Mouse (Mus musculus): ENCODE data around the gene Tnfrsf25. TPM values are rescaled to one million over a fixed set of nuclear protein-coding genes. Genes with fewer than 3 reads are reported as not detected.

Gene Tnfrsf25
- polyA plus RNA-seq, 1 experiment from 2014 or later: 0.50 TPM

DNA sequence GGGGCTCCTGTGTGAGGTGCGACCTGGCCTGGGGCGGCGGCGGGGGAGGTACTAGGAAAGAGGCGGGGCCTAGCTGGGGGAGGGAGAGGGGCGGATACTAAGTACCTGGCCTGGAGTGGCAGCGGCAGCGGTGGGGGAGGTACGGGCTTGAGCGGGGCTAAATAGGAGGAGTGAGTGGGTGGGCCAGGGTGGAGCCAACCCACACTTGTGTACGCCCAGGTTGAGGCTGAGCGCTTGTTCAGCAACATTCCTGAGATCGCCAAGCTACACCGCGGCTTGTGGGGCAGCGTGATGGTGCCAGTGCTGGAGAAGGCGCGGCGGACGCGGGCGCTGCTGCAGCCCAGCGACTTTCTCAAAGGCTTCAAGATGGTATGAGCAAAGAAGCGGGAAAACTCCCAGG is 8.2 kb upstream of the Tnfrsf25 start:
- H3K36me3 ChIP-seq (replicated peaks): peaks cover 77% of the 10 kb centered on the region
- H3K4me1 ChIP-seq (replicated peaks): peaks cover 52% of the 10 kb centered on the region
- H3K27ac ChIP-seq (replicated peaks): peak overlapping the region; percentile 89
- peak; percentile 70 for ATAC-seq (ENCODE audit: insufficient read depth)
- WGBS (ENCODE audit: insufficient replicate concordance): 62% methylated on average over 24 of the region's 24 CpGs
- H3K9ac ChIP-seq: peak overlapping the region; percentile 47; the same call in 1 of the 2 replicates
- H3K4me2 ChIP-seq: peak overlapping the region; percentile 85
- no peaks in the 10 kb centered on the region for H3K9me3 ChIP-seq (replicated peaks)
- peak overlapping the region; percentile 54 for H3K4me3 ChIP-seq (replicated peaks)
- no peaks in the 10 kb centered on the region for H3K27me3 ChIP-seq

DNA sequence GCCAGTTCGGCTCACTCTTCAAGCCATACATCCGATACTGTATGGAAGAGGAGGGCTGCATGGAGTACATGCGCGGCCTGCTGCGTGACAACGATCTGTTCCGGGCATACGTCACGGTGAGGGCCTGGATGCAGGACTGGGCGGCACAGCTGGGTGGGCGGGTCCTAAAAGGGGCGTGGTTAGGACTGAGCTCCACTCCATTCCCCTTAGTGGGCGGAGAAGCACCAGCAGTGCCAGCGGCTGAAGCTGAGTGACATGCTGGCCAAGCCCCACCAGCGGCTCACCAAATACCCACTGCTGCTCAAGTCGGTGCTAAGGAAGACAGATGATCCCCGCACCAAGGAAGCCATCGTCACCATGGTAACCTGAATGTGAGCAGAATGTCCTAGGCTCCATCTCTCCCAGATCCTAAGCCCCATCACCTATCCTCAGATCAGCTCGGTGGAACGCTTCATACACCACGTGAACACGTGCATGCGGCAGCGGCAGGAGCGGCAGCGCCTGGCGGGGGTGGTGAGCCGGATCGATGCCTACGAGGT is 7.7 kb upstream of the Tnfrsf25 start:
- H3K27ac ChIP-seq (replicated peaks): peak overlapping the region; percentile 89
- H3K4me1 ChIP-seq (replicated peaks): peaks cover 52% of the 10 kb centered on the region
- 60% methylated on average over 30 of the region's 30 CpGs for WGBS (ENCODE audit: insufficient replicate concordance)
- H3K4me3 ChIP-seq (replicated peaks): peak overlapping the region; percentile 54
- H3K9ac ChIP-seq: peak overlapping the region; percentile 47; the same call in 1 of the 2 replicates
- H3K9me3 ChIP-seq (replicated peaks): no peaks in the 10 kb centered on the region
- peaks cover 77% of the 10 kb centered on the region for H3K36me3 ChIP-seq (replicated peaks)
- H3K4me2 ChIP-seq: peak overlapping the region; percentile 85
- H3K27me3 ChIP-seq: no peaks in the 10 kb centered on the region
- ATAC-seq (ENCODE audit: insufficient read depth): peak; percentile 86

DNA sequence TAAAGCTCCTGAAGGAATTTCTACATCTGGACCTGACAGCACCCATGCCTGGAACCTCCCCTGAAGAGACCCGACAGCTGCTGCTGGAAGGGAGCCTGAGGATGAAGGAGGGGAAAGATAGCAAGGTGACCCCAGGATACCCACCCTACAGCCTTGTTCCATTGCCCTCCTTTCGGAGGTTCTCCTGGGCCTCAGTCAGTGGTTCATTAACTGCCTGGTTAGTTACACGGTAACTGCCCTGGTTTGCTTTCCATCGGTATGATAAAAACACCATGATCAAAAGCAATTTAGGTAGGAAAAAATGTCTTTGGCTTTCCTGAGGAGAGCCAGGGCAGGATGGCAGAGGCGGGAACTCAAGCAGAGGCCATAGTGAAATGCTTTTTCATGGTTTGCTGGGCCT is 7.1 kb upstream of the Tnfrsf25 start:
- H3K4me1 ChIP-seq (replicated peaks): peaks cover 52% of the 10 kb centered on the region
- ATAC-seq (ENCODE audit: insufficient read depth): no peak
- 0 out of 2 replicates have a peak, but pooled peaks cover 1% of the 10 kb centered on the region for H3K27me3 ChIP-seq
- H3K27ac ChIP-seq (replicated peaks): peak overlapping the region; percentile 62; the same call in 1 of the 2 replicates
- H3K36me3 ChIP-seq (replicated peaks): peaks cover 76% of the 10 kb centered on the region
- peak overlapping the region; percentile 54; the same call in 1 of the 2 replicates for H3K4me3 ChIP-seq (replicated peaks)
- no peak overlapping the region for H3K9ac ChIP-seq
- WGBS (ENCODE audit: insufficient replicate concordance): 89% methylated on average over 5 of the region's 5 CpGs
- peak overlapping the region; percentile 85 for H3K4me2 ChIP-seq
- H3K9me3 ChIP-seq (replicated peaks): no peaks in the 10 kb centered on the region

DNA sequence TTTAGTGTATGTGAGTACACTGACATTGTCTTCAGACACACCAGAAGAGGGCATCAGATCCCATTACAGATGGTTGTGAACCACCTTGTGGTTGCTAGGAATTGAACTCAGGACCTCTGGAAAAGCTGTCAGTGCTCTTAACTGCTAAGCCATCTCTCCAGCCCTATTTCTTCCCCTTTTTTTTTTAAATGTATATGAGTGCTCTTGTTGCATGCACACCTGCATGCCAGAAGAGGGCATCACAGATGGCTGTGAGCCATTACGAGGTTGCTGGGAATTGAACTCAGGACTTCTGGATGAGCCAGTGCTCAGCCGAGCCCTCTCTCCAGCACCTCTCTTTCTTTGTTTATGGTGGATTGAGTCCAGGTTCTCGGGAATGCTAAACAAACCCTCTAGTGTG is 6.2 kb upstream of the Tnfrsf25 start:
- H3K9me3 ChIP-seq (replicated peaks): no peaks in the 10 kb centered on the region
- 80% methylated on average over 3 of the region's 3 CpGs for WGBS (ENCODE audit: insufficient replicate concordance)
- no peak overlapping the region for H3K4me3 ChIP-seq (replicated peaks)
- peak overlapping the region; percentile 84 for H3K27ac ChIP-seq (replicated peaks)
- H3K4me2 ChIP-seq: no peak overlapping the region
- no peak overlapping the region for H3K9ac ChIP-seq
- H3K36me3 ChIP-seq (replicated peaks): peaks cover 73% of the 10 kb centered on the region
- peaks cover 52% of the 10 kb centered on the region for H3K4me1 ChIP-seq (replicated peaks)
- no peak for ATAC-seq (ENCODE audit: insufficient read depth)
- H3K27me3 ChIP-seq: peaks cover 10% of the 10 kb centered on the region

DNA sequence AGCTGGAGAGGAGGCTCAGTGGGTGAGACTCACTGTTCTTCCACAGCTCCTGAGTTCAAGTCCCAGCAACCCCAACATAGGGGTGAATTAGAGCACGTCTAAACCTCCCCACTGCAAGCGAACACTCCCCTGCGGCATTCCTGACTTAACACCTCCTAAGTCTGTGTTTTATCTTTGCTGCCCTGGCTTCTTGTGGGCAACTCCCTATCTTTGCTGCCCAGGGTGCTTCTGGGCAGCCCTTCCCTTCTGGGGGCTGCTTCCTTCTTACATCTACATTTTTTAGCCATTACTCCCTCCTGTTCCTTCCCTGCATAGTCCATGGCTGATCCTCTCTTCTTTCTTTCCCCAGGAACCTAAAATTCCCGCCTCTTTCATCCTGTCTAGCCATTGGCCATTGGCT is 5.0 kb upstream of the Tnfrsf25 start:
- H3K9ac ChIP-seq: peak overlapping the region; percentile 34
- ATAC-seq (ENCODE audit: insufficient read depth): peak; percentile 72
- no peak overlapping the region for H3K4me3 ChIP-seq (replicated peaks)
- 18% methylated on average over 4 of the region's 4 CpGs for WGBS (ENCODE audit: insufficient replicate concordance)
- H3K27ac ChIP-seq (replicated peaks): peak overlapping the region; percentile 84
- peak overlapping the region; percentile 58 for H3K4me2 ChIP-seq
- peaks cover 58% of the 10 kb centered on the region for H3K4me1 ChIP-seq (replicated peaks)
- H3K36me3 ChIP-seq (replicated peaks): peaks cover 73% of the 10 kb centered on the region
- no peaks in the 10 kb centered on the region for H3K9me3 ChIP-seq (replicated peaks)
- H3K27me3 ChIP-seq: peaks cover 21% of the 10 kb centered on the region

DNA sequence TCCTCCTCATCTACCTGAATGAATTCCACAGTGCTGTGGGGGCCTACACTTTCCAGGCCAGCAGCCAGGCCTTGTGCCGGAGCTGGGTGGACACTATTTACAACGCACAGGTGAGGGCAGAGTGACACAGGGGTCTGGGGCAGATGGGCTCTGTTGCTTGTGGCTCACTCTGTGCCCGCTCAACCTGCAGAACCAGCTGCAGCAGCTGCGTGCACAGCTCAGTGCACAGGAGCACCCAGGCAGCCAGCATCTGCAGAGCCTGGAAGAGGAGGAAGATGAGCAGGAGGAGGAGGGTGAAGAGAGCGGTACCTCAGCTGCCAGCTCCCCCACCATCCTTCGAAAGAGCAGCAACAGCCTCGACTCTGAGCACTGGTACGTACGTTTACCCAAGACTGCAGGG is 3.4 kb upstream of the Tnfrsf25 start:
- 83% methylated on average over 9 of the region's 9 CpGs for WGBS (ENCODE audit: insufficient replicate concordance)
- Histone ChIP-seq H3K4me2 (no peak overlapping the region), H3K4me1 (replicated peaks) (peaks cover 56% of the 10 kb centered on the region), H3K9ac (no peak overlapping the region), H3K9me3 (replicated peaks) (no peaks in the 10 kb centered on the region), H3K27me3 (peaks cover 38% of the 10 kb centered on the region), H3K36me3 (replicated peaks) (peaks cover 56% of the 10 kb centered on the region), H3K4me3 (replicated peaks) (no peak overlapping the region), H3K27ac (replicated peaks) (peak overlapping the region; percentile 10; the same call in 1 of the 2 replicates)
- ATAC-seq (ENCODE audit: insufficient read depth): no peak

DNA sequence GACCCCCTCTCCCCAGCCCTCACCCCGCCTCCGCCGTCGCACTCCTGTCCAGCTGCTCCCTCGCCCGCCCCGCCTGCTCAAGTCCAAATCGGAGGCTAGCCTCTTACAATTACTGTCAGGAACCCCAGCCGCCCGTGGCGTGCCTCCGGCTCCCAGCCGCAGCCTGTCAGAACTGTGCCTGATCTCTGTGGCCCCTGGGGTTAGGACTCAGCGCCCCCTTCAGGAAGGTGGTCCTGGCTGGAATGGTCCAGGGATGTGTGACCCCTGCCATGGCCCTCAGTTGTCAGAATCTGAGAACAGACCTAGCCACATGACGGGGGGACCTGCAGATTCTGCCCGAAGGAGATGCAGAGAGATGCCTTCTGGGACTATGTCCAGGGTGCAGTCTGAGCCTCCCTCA is 1.7 kb upstream of the Tnfrsf25 start:
- H3K36me3 ChIP-seq (replicated peaks): peaks cover 39% of the 10 kb centered on the region
- H3K27ac ChIP-seq (replicated peaks): no peak overlapping the region
- WGBS (ENCODE audit: insufficient replicate concordance): 85% methylated on average over 16 of the region's 16 CpGs
- peaks cover 55% of the 10 kb centered on the region for H3K27me3 ChIP-seq
- no peak for ATAC-seq (ENCODE audit: insufficient read depth)
- H3K9ac ChIP-seq: no peak overlapping the region
- H3K4me2 ChIP-seq: no peak overlapping the region
- H3K9me3 ChIP-seq (replicated peaks): no peaks in the 10 kb centered on the region
- H3K4me1 ChIP-seq (replicated peaks): peaks cover 39% of the 10 kb centered on the region
- H3K4me3 ChIP-seq (replicated peaks): no peak overlapping the region

DNA sequence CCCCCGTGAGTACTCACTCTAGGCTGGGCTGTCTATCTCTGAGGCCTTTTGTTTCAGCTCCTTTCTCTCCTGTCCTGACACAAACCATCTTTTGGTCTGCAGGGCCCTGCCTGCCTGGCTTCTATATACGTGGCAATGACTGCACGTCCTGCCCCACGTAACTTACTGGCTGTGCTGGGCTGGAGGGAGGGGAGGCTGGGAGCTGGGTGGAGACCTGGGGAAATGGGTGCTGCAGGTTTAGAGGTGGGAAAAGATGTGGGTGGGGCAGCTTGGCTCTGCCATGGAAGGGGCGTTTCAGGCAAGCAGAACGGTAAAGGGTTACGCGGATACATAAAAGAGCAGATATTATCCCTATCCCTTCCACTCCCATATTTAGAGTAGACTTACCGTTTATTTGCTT is 1.8 kb downstream of the Tnfrsf25 start:
- no peak overlapping the region for H3K4me2 ChIP-seq
- no peak overlapping the region for H3K9ac ChIP-seq
- no peak overlapping the region for H3K4me3 ChIP-seq (replicated peaks)
- no peaks in the 10 kb centered on the region for H3K9me3 ChIP-seq (replicated peaks)
- H3K4me1 ChIP-seq (replicated peaks): peaks cover 29% of the 10 kb centered on the region
- no peak for ATAC-seq (ENCODE audit: insufficient read depth)
- WGBS (ENCODE audit: insufficient replicate concordance): 60% methylated on average over 9 of the region's 9 CpGs
- H3K36me3 ChIP-seq (replicated peaks): peaks cover 21% of the 10 kb centered on the region
- no peak overlapping the region for H3K27ac ChIP-seq (replicated peaks)
- H3K27me3 ChIP-seq: peaks cover 90% of the 10 kb centered on the region

DNA sequence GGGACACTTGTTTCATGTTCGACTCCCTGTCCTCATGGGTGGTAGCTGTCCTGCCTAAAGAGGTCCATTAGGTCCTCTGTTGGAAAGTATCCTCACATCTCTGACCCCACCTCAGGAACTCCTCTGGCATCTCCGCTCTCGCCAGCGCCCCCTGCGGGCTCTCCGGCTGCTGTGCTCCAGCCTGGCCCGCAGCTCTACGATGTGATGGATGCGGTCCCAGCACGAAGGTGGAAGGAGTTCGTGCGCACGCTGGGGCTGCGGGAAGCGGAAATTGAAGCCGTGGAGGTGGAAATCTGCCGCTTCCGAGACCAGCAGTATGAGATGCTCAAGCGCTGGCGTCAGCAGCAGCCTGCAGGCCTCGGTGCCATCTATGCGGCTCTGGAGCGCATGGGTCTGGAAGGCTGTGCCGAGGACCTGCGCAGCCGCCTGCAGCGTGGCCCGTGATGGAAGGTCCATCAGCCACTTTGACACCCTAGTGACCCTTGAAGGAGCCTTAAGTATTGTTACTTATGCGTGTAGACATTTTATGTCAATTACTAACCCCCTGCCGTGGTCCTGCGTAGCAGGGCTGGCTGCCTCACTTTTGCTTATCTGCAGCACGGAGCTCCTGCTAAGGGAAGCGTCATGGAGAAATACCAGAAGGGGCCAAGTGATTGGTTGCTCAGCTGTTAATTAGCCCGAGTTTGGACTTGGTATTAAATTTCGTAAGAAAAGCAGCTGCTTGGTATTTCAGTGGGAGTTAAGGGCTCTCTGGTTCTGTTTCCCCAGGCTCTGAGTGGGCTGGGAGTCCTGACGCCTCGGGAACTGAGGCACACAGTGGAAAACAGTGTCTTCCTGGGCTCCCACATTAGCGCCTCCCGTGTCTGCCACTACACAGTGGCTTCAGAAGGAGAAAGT is 3.9 kb downstream of the Tnfrsf25 start:
- no peak overlapping the region for H3K4me3 ChIP-seq (replicated peaks)

DNA sequence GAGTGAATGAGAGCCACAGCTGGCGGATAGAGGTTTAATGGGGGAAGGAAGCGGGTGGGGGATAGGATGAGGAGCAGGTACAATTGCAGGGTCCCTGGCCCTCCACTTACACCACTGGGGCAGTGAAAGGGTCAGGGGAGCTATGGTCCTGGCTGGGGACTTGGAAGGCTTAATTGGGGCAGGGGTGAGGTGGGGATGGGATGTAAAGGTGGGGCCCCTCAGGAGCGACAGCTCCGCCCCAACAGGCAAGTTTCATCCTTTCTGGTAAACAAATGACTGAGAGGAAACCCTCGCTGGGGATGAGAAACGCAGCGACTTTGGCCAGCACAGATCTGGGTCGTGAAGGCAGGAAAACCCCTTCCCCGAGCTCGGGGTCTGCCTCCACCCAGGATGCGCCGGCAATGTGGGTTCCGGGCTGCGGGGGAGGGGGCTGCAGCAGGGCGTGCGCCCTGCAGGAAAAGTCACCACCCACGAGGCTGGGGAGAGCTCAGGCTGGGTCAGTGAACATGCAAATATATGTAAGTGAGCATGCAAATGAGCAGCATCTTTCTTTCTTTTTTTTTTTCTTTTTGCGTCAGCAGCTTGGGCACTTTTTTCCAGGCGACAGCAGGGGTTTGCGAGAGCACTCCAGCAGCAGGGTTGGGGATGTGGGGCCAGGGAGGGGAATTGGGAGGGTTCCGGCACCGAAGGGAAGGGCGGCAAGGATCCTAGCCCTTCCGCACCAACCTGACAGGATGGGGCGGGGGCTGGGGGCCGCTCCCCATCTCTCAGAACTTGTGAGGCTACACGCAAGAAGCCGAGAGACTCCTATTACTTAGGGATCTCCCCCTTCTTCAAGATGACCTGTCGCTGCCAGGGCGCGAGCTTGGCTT is 4.8 kb downstream of the Tnfrsf25 start:
- Histone ChIP-seq H3K9ac (no peak overlapping the region), H3K9me3 (replicated peaks) (no peaks in the 10 kb centered on the region), H3K27me3 (peaks cover 100% of the 10 kb centered on the region), H3K27ac (replicated peaks) (no peak overlapping the region), H3K4me2 (peak overlapping the region; percentile 14; the same call in 1 of the 2 replicates), H3K36me3 (replicated peaks) (no peaks in the 10 kb centered on the region), H3K4me3 (replicated peaks) (0 out of 2 replicates have a peak overlapping the region, but pooled peaks have one; percentile 5), H3K4me1 (replicated peaks) (peaks cover 29% of the 10 kb centered on the region)
- no peak for ATAC-seq (ENCODE audit: insufficient read depth)
- 4% methylated on average over 31 of the region's 31 CpGs for WGBS (ENCODE audit: insufficient replicate concordance)

More for the DNA sequence above, 3.9 kb downstream of the Tnfrsf25 start:
- ATAC-seq (ENCODE audit: insufficient read depth): no peak
- 15% methylated on average over 39 of the region's 39 CpGs for WGBS (ENCODE audit: insufficient replicate concordance)
- no peaks in the 10 kb centered on the region for H3K9me3 ChIP-seq (replicated peaks)
- peaks cover 100% of the 10 kb centered on the region for H3K27me3 ChIP-seq
- H3K4me2 ChIP-seq: no peak overlapping the region
- peaks cover 29% of the 10 kb centered on the region for H3K4me1 ChIP-seq (replicated peaks)
- H3K27ac ChIP-seq (replicated peaks): no peak overlapping the region
- 0 out of 2 replicates have a peak, but pooled peaks cover 4% of the 10 kb centered on the region for H3K36me3 ChIP-seq (replicated peaks)
- H3K9ac ChIP-seq: no peak overlapping the region
